Mouse (Mus musculus) brain, embryonic 14.5 days (tissue): Measurements from ENCODE around the gene Nrp2.

ENCODE experiments used
- CTCF ChIP-seq: fragments of 200-500 bp; IDR thresholded peaks from 2 replicates; pipeline ENCODE4 v1.5.1; 2012; ENCODE audit warnings: inconsistent platforms, mild to moderate bottlenecking, moderate library complexity, borderline replicate concordance; ENCODE audit not compliant: insufficient read depth, insufficient read length; ENCODE audit errors: extremely low read depth
- POLR2A ChIP-seq: fragments of 200-500 bp; IDR thresholded peaks from 2 replicates; pipeline ENCODE4 v1.6.1; 2012; ENCODE audit warnings: mild to moderate bottlenecking, inconsistent platforms, borderline replicate concordance; ENCODE audit not compliant: poor library complexity, insufficient read depth, insufficient read length, severe bottlenecking; ENCODE audit errors: extremely low read depth

DNA sequence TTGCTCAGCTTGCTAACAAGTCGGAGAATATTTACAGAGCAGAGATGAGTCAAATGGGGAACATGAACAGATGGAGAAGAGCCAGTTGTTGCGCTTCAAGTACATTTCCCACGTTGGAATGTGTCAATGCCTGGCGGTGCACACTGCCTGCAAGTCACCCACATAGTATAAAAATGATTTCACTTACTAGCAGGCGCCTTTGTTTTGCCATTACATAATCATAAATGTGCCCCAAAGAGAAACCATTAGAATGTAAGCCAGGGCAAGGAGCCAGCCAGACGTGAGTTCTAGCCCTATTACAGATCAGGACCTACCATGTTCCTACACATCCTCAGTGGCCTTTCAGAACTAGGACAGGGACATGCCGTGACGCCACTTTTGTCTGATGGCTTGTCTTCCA, 15.6 kb upstream of the Nrp2 start:
- TF ChIP-seq CTCF (no peak), POLR2A (no peak)
